Mouse (Mus musculus) brain, embryonic 14.5 days (tissue): ENCODE measurements around the gene Krtap6-2. TPM values are rescaled to one million over a fixed set of nuclear protein-coding genes. Genes with fewer than 3 reads are reported as not detected.

ENCODE experiments used
- DNase-seq: peaks from one replicate; pipeline ENCODE4 v3.0.0-alpha.2; 2011; ENCODE audit warnings: low read depth
- CTCF ChIP-seq: fragments of 200-500 bp; IDR thresholded peaks from 2 replicates; pipeline ENCODE4 v1.5.1; 2012; ENCODE audit warnings: inconsistent platforms, mild to moderate bottlenecking, moderate library complexity, borderline replicate concordance; ENCODE audit not compliant: insufficient read depth, insufficient read length; ENCODE audit errors: extremely low read depth
- POLR2A ChIP-seq: fragments of 200-500 bp; IDR thresholded peaks from 2 replicates; pipeline ENCODE4 v1.6.1; 2012; ENCODE audit warnings: mild to moderate bottlenecking, inconsistent platforms, borderline replicate concordance; ENCODE audit not compliant: poor library complexity, insufficient read depth, insufficient read length, severe bottlenecking; ENCODE audit errors: extremely low read depth
- polyA plus RNA-seq: library from polyadenylated mRNA; depleted of rRNA; stranded (reverse); fragments of >200 nt; gene quantifications from 2 replicates; pipeline ENCODE4 v1.2.3, GENCODE M21; 2012; rRNA removed

Gene Krtap6-2
- polyA plus RNA-seq: not detected in 2 replicates

GRCm38 (mm10) chr16:89420011-89420410 is at the start of gene Krtap6-2:
Krtap6-2 (minus strand) TSS chr16:89420111.
- TF ChIP-seq CTCF (no peak), POLR2A (no peak)
- DNase-seq: no peak

GRCm38 (mm10) chr16:89461189-89461588 is 41.3 kb upstream of the Krtap6-2 start:
- DNase-seq: peak; percentile 4
- TF ChIP-seq POLR2A (no peak), CTCF (no peak)

GRCm38 (mm10) chr16:89429586-89429985 is 9.7 kb upstream of the Krtap6-2 start:
- TF ChIP-seq POLR2A (no peak), CTCF (no peak)
- DNase-seq: peak; percentile 66

- TF ChIP-seq CTCF (no peak), POLR2A (no peak)
- DNase-seq: no peak
Measured at GRCm38 (mm10) chr16:89425310-89425709, 5.4 kb upstream of the Krtap6-2 start.

- TF ChIP-seq POLR2A: no peak
- TF ChIP-seq CTCF: no peak
- DNase-seq: no peak
Measured at GRCm38 (mm10) chr16:89416311-89416710, 3.6 kb downstream of the Krtap6-2 start.

GRCm38 (mm10) chr16:89410345-89411068 is 9.4 kb downstream of the Krtap6-2 start:
- DNase-seq: peak; percentile 43
- TF ChIP-seq POLR2A (no peak), CTCF (no peak)

- no peak for TF ChIP-seq POLR2A
- TF ChIP-seq CTCF: no peak
- DNase-seq: no peak
Measured at GRCm38 (mm10) chr16:89403768-89404167, 16.1 kb downstream of the Krtap6-2 start, which contains the start of gene Krtap21-1. Krtap21-1 (minus strand) TSS chr16:89403868.

- TF ChIP-seq CTCF: no peak
- TF ChIP-seq POLR2A: no peak
- peak; percentile 21 for DNase-seq
Measured at GRCm38 (mm10) chr16:89372734-89373461, 47.0 kb downstream of the Krtap6-2 start.

Other genes with a start within 250 kb of the Krtap6-2 start
- not detected in 2 replicates for gene 1110057P08Rik, start 245.4 kb downstream of the Krtap6-2 start, polyA plus RNA-seq
- gene Krtap20-2, start 214.2 kb downstream of the Krtap6-2 start, polyA plus RNA-seq: not detected in 2 replicates
- not detected in 2 replicates for gene Krtap21-1, start 16.2 kb downstream of the Krtap6-2 start, polyA plus RNA-seq
- not detected in 2 replicates for gene Krtap8-1, start 67.8 kb upstream of the Krtap6-2 start, polyA plus RNA-seq
- gene Krtap7-1, start 88.2 kb upstream of the Krtap6-2 start, polyA plus RNA-seq: 0.21 and 0.71 TPM in 2 replicates
- gene Krtap11-1, start 151.1 kb upstream of the Krtap6-2 start, polyA plus RNA-seq: not detected in 2 replicates